Mouse (Mus musculus) E14TG2a.4 (cell line): ENCODE results near the gene Dnajb2.

Source experiments
- CTCF ChIP-seq: conservative IDR thresholded peaks from 2 replicates; pipeline ENCODE4 v1.5.1; 2014; ENCODE audit warnings: low read length
- POU5F1 ChIP-seq: IDR thresholded peaks from 2 replicates; pipeline ENCODE4 v1.6.1; 2014; ENCODE audit warnings: low read length, borderline replicate concordance

DNA sequence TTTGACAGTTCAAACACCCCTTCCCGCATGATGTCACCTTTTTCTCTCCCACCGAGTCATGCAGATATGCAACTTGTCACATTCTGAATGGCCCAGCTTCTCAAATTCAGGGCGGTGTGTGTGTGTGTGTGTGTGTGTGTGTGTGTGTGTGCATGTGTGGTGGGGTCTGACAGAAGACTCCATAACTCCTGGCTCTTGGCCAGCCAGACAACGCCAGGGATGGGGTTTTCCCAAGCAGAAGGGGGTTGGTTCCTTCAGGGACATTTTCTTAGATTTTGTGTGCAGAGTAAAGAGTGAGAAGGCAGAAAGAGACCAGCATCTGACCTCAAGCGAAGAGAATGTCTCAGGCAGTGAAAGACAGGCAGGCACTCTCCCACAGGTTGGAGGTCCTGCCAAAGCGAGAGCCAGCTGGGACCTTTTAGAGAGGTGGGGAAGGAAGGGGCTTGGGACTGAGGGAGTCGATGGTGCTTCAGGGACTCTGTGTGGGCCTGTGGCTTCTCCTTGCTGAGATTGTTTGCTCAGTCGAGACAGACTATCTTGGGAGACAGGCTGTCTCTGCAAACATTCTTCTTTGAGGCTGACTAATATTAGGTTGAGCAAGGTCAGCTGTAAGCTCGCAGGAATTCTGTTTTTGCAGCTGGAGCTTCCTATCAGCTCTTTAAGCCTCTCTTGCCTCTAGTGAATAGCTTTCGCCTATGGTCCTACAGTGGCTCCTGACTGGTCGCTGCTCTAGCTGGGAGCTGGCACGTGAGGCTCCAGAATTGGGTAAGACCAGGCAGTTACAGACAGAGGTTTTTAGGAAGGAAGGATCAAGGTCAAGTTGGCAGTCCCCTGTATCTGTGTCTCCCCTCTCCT, 56.5 kb downstream of the Dnajb2 start:
- TF ChIP-seq CTCF (no peak), POU5F1 (no peak)
